Mouse (Mus musculus) adrenal gland, adult 2 months (tissue): ENCODE results near the gene Pbx4. TPM values are rescaled to one million over a fixed set of nuclear protein-coding genes. Genes with fewer than 3 reads are reported as not detected.
A peak's percentile ranks its signal among the peaks of the same experiment; 100 is the strongest.

Source experiments
- DNase-seq: peaks from one replicate; pipeline ENCODE4 v3.0.0; 2021
- long read RNA-seq: library from polyadenylated mRNA; stranded (forward); transcript quantifications from one replicate; pipeline ENCODE4 v2.0.0, GENCODE M21; 2021
- polyA plus RNA-seq: library from polyadenylated mRNA; depleted of rRNA; stranded (reverse); fragments of >200 nt; gene quantifications from 2 replicates; pipeline ENCODE4 v1.2.3, GENCODE M21; 2012; rRNA removed
- total RNA-seq, 2 experiments: library from RNA; stranded (reverse); gene quantifications; 2 replicates each; pipeline ENCODE4 v1.2.3; 2021

Gene Pbx4
- under 1 TPM; 0.38 to 0.69 TPM for total RNA-seq
- polyA plus RNA-seq, result 5.5 and 5.8 TPM in 2 replicates
- long read RNA-seq, partial matches to known transcripts, result 0 of 1 reads
- long read RNA-seq, other reads (novel, unspliced or antisense), result 1 of 1 reads

GRCm38 (mm10) chr8:69832298-69832853, at the start of gene Pbx4:
Pbx4 (plus strand) TSS chr8:69832491.
- DNase-seq, result peak; percentile 88

GRCm38 (mm10) chr8:69789105-69789504, 43.2 kb upstream of the Pbx4 start:
- DNase-seq, result no peak

- DNase-seq, result no peak
These were observed 42.6 kb upstream of the Pbx4 start for GRCm38 (mm10) chr8:69789731-69790130.

GRCm38 (mm10) chr8:69790364-69790763, 41.9 kb upstream of the Pbx4 start:
- no peak for DNase-seq

- DNase-seq, result peak; percentile 92
These were observed 41.4 kb upstream of the Pbx4 start, which contains the start of the genes Atp13a1 and Zfp866 for GRCm38 (mm10) chr8:69790773-69791367. Atp13a1 (plus strand) TSS chr8:69791163. Zfp866 (minus strand) TSS chr8:69791178.

- no peak for DNase-seq
These were observed 40.7 kb upstream of the Pbx4 start for GRCm38 (mm10) chr8:69791415-69792068.

- DNase-seq, result no peak
These were observed 38.6 kb upstream of the Pbx4 start for GRCm38 (mm10) chr8:69793666-69794065.

- DNase-seq, result no peak
These were observed 38.2 kb upstream of the Pbx4 start for GRCm38 (mm10) chr8:69794096-69794495.

- no peak for DNase-seq
These were observed 37.4 kb upstream of the Pbx4 start for GRCm38 (mm10) chr8:69794901-69795300.

GRCm38 (mm10) chr8:69796721-69797345, 35.5 kb upstream of the Pbx4 start:
- no peak for DNase-seq

GRCm38 (mm10) chr8:69797661-69798060, 34.6 kb upstream of the Pbx4 start:
- no peak for DNase-seq

GRCm38 (mm10) chr8:69799261-69799660, 33.0 kb upstream of the Pbx4 start:
- DNase-seq, result no peak

GRCm38 (mm10) chr8:69799946-69800345, 32.3 kb upstream of the Pbx4 start:
- DNase-seq, result no peak

- no peak for DNase-seq
These were observed 30.5 kb upstream of the Pbx4 start for GRCm38 (mm10) chr8:69801796-69802195.

- DNase-seq, result no peak
These were observed 30.1 kb upstream of the Pbx4 start for GRCm38 (mm10) chr8:69802216-69802615.

- no peak for DNase-seq
These were observed 28.9 kb upstream of the Pbx4 start for GRCm38 (mm10) chr8:69803366-69803765.

GRCm38 (mm10) chr8:69804537-69804936, 27.8 kb upstream of the Pbx4 start:
- no peak for DNase-seq

GRCm38 (mm10) chr8:69805086-69805485, 27.2 kb upstream of the Pbx4 start:
- DNase-seq, result no peak

GRCm38 (mm10) chr8:69805491-69805890, 26.8 kb upstream of the Pbx4 start:
- no peak for DNase-seq

- DNase-seq, result peak; percentile 6
These were observed 25.1 kb upstream of the Pbx4 start for GRCm38 (mm10) chr8:69807236-69807635.

GRCm38 (mm10) chr8:69808094-69808863, 24.0 kb upstream of the Pbx4 start, which contains the start of gene Gmip:
Gmip (plus strand) TSS chr8:69808679.
- DNase-seq, result peak; percentile 89

- DNase-seq, result no peak
These were observed 23.4 kb upstream of the Pbx4 start for GRCm38 (mm10) chr8:69808864-69809403.
